Mouse (Mus musculus) neural tube, embryonic 14.5 days (tissue): Measurements from ENCODE around the gene Dusp23. TPM values are rescaled to one million over a fixed set of nuclear protein-coding genes. Genes with fewer than 3 reads are reported as not detected.

Experiments used
- ATAC-seq: fragments of 200-750 bp; cut with Nextera tagmentation; 2 replicates; pipeline ENCODE4 v1.8.0; 2017; ENCODE audit warnings: low read depth, mild to moderate bottlenecking, moderate TSS enrichment, moderate library complexity
- H3K27ac ChIP-seq: fragments of 300-500 bp; sonication (generic); 2 replicates; pipeline ENCODE4 v1.5.1; 2014; ENCODE audit warnings: low read depth, mild to moderate bottlenecking, control low read depth, low read length, moderate library complexity, mixed read lengths
- H3K27me3 ChIP-seq: fragments of 300-500 bp; sonication (generic); 2 replicates; pipeline ENCODE4 v1.6.1; 2014; ENCODE audit warnings: low read length; ENCODE audit not compliant: control insufficient read depth, insufficient read depth
- H3K36me3 ChIP-seq: fragments of 300-500 bp; sonication (generic); 2 replicates; pipeline ENCODE4 v1.6.1; 2014; ENCODE audit warnings: low read length, mixed read lengths; ENCODE audit not compliant: control insufficient read depth, insufficient read depth
- H3K4me1 ChIP-seq: fragments of 300-500 bp; sonication (generic); 2 replicates; pipeline ENCODE4 v1.6.1; 2014; ENCODE audit warnings: low read length; ENCODE audit not compliant: control insufficient read depth, insufficient read depth
- H3K4me2 ChIP-seq: fragments of 300-500 bp; sonication (generic); 2 replicates; pipeline ENCODE4 v1.6.1; 2014; ENCODE audit warnings: mild to moderate bottlenecking, low read depth, low read length, control low read depth
- H3K4me3 ChIP-seq: fragments of 300-500 bp; sonication (generic); 2 replicates; pipeline ENCODE4 v1.5.1; 2014; ENCODE audit warnings: low read depth, low read length, control low read depth, mixed read lengths
- H3K9ac ChIP-seq: fragments of 300-500 bp; sonication (generic); replicated peaks from 2 replicates; pipeline ENCODE4 v1.6.1; 2014; ENCODE audit warnings: low read depth, mild to moderate bottlenecking, control low read depth, low read length, mixed read lengths
- H3K9me3 ChIP-seq: fragments of 300-500 bp; sonication (generic); 2 replicates; pipeline ENCODE4 v1.6.1; 2016; ENCODE audit warnings: low read length; ENCODE audit not compliant: control insufficient read depth
- WGBS: fragments of 180-500 bp; shearing (Covaris S2); extraction: QIAGEN DNeasy Blood & Tissue Kit; methylation state at CpG from one replicate; pipeline ENCODE4 v1.1.7; 2014; 5-methylcytosine and 5-hydroxymethylcytosine counted together
- polyA plus RNA-seq: library from polyadenylated mRNA; unstranded; fragments of >200 nt; fragmentation: Nextera tagmentation; extraction: Ambion mirVana; gene quantifications from 2 replicates; pipeline ENCODE4 v1.2.1, GENCODE M21; 2014

Gene Dusp23
- polyA plus RNA-seq, 1 experiment from 2014 or later, result 18.7 TPM

- H3K4me2 ChIP-seq, result no peak overlapping the region
- no peaks in the 10 kb centered on the region for H3K4me1 ChIP-seq
- no peaks in the 10 kb centered on the region for H3K9me3 ChIP-seq
- no peaks in the 10 kb centered on the region for H3K36me3 ChIP-seq
- WGBS, result 78% methylated on average over 10 of the region's 10 CpGs
- H3K27me3 ChIP-seq, result no peaks in the 10 kb centered on the region
- no peak overlapping the region for H3K4me3 ChIP-seq
- no peak overlapping the region for H3K27ac ChIP-seq
- no peak for ATAC-seq
- no peak overlapping the region for H3K9ac ChIP-seq
These were observed 18.7 kb upstream of the Dusp23 start for GRCm38 (mm10) chr1:172651288-172651987.

- 64% methylated on average over 8 of the region's 8 CpGs for WGBS
- Histone ChIP-seq H3K9ac (no peak overlapping the region), H3K4me3 (no peak overlapping the region), H3K4me2 (no peak overlapping the region), H3K4me1 (no peaks in the 10 kb centered on the region), H3K27ac (no peak overlapping the region), H3K36me3 (no peaks in the 10 kb centered on the region), H3K27me3 (no peaks in the 10 kb centered on the region), H3K9me3 (no peaks in the 10 kb centered on the region)
- no peak for ATAC-seq
These were observed 17.9 kb upstream of the Dusp23 start for GRCm38 (mm10) chr1:172650519-172651287.

GRCm38 (mm10) chr1:172649396-172649795 lies 16.6 kb upstream of the Dusp23 start:
- H3K36me3 ChIP-seq, result no peaks in the 10 kb centered on the region
- no peak overlapping the region for H3K27ac ChIP-seq
- H3K9ac ChIP-seq, result no peak overlapping the region
- H3K27me3 ChIP-seq, result no peaks in the 10 kb centered on the region
- no peaks in the 10 kb centered on the region for H3K9me3 ChIP-seq
- no peak overlapping the region for H3K4me3 ChIP-seq
- H3K4me2 ChIP-seq, result no peak overlapping the region
- WGBS, result 91% methylated on average over 9 of the region's 9 CpGs
- no peaks in the 10 kb centered on the region for H3K4me1 ChIP-seq
- ATAC-seq, result no peak

- 72% methylated on average over 4 of the region's 4 CpGs for WGBS
- no peak overlapping the region for H3K4me2 ChIP-seq
- H3K27ac ChIP-seq, result no peak overlapping the region
- H3K27me3 ChIP-seq, result no peaks in the 10 kb centered on the region
- no peak for ATAC-seq
- no peaks in the 10 kb centered on the region for H3K9me3 ChIP-seq
- H3K4me1 ChIP-seq, result no peaks in the 10 kb centered on the region
- H3K9ac ChIP-seq, result no peak overlapping the region
- no peak overlapping the region for H3K4me3 ChIP-seq
- H3K36me3 ChIP-seq, result no peaks in the 10 kb centered on the region
These were observed 14.5 kb upstream of the Dusp23 start for GRCm38 (mm10) chr1:172647236-172647635.

GRCm38 (mm10) chr1:172638781-172639180 lies 6.0 kb upstream of the Dusp23 start:
- Histone ChIP-seq H3K9me3 (no peaks in the 10 kb centered on the region), H3K27ac (no peak overlapping the region), H3K4me3 (no peak overlapping the region), H3K4me1 (no peaks in the 10 kb centered on the region), H3K9ac (no peak overlapping the region), H3K36me3 (no peaks in the 10 kb centered on the region), H3K27me3 (no peaks in the 10 kb centered on the region), H3K4me2 (no peak overlapping the region)
- WGBS, result 65% methylated on average over 2 of the region's 2 CpGs
- ATAC-seq, result no peak

GRCm38 (mm10) chr1:172637801-172638200 lies 5.0 kb upstream of the Dusp23 start:
- ATAC-seq, result no peak
- Histone ChIP-seq H3K4me2 (no peak overlapping the region), H3K9ac (no peak overlapping the region), H3K27me3 (no peaks in the 10 kb centered on the region), H3K4me3 (no peak overlapping the region), H3K4me1 (no peaks in the 10 kb centered on the region), H3K36me3 (no peaks in the 10 kb centered on the region), H3K27ac (no peak overlapping the region), H3K9me3 (no peaks in the 10 kb centered on the region)
- 58% methylated on average over 4 of the region's 4 CpGs for WGBS

- ATAC-seq, result no peak
- Histone ChIP-seq H3K4me3 (no peak overlapping the region), H3K4me1 (no peaks in the 10 kb centered on the region), H3K4me2 (no peak overlapping the region), H3K9ac (no peak overlapping the region), H3K36me3 (no peaks in the 10 kb centered on the region), H3K9me3 (no peaks in the 10 kb centered on the region), H3K27me3 (no peaks in the 10 kb centered on the region), H3K27ac (no peak overlapping the region)
- 86% methylated on average over 5 of the region's 5 CpGs for WGBS
These were observed 3.5 kb upstream of the Dusp23 start for GRCm38 (mm10) chr1:172636266-172636665.

GRCm38 (mm10) chr1:172635258-172635657 lies 2.5 kb upstream of the Dusp23 start:
- Histone ChIP-seq H3K4me2 (no peak overlapping the region), H3K4me1 (no peaks in the 10 kb centered on the region), H3K9me3 (no peaks in the 10 kb centered on the region), H3K4me3 (no peak overlapping the region), H3K9ac (no peak overlapping the region), H3K27me3 (no peaks in the 10 kb centered on the region), H3K27ac (no peak overlapping the region), H3K36me3 (no peaks in the 10 kb centered on the region)
- no peak for ATAC-seq
- WGBS, result 48% methylated on average over 4 of the region's 4 CpGs

- H3K27me3 ChIP-seq, result no peaks in the 10 kb centered on the region
- WGBS, result 83% methylated on average over 2 of the region's 2 CpGs
- H3K9ac ChIP-seq, result no peak overlapping the region
- no peaks in the 10 kb centered on the region for H3K4me1 ChIP-seq
- H3K9me3 ChIP-seq, result no peaks in the 10 kb centered on the region
- no peak for ATAC-seq
- no peaks in the 10 kb centered on the region for H3K36me3 ChIP-seq
- H3K27ac ChIP-seq, result no peak overlapping the region
- no peak overlapping the region for H3K4me2 ChIP-seq
- no peak overlapping the region for H3K4me3 ChIP-seq
These were observed 1.4 kb upstream of the Dusp23 start for GRCm38 (mm10) chr1:172634136-172634535.
